ENCODE assay signal across 22 mouse cellular contexts in genomic region chr19:45943758-45944157, GRCm38 (mm10). TPM values are rescaled to one million over a fixed set of nuclear protein-coding genes. Genes with fewer than 3 reads are reported as not detected.
DNase-seq lines count a peak whose midpoint lies in the region; ATAC-seq lines count a peak whose summit lies in the region.
"Had no signal": no experiment of that assay in that cellular context is flagged by ENCODE, and none has a peak within 500 bp of the region (broad histone marks: within the 10 kb centered on the region; RNA-seq: fewer than 3 reads in every experiment).

No protein-coding gene starts in this region.

- no peak overlapping the region for H3K4me2 ChIP-seq in liver, embryonic 13.5 days
- no peak overlapping the region for H3K4me2 ChIP-seq in hindbrain, embryonic 16.5 days (ENCODE audit: low read length)
- H3K4me2 ChIP-seq: heart, embryonic 12.5 days; limb, embryonic 13.5 days; lung, embryonic 15.5 days had no signal

- H3K4me1 ChIP-seq in liver, embryonic 13.5 days (replicated peaks): peaks cover 12% of the 10 kb centered on the region
- no peaks in the 10 kb centered on the region for H3K4me1 ChIP-seq in hindbrain, embryonic 16.5 days (ENCODE audit: control insufficient read depth, insufficient read depth, low read depth, low read length)
- H3K4me1 ChIP-seq: embryonic facial prominence, embryonic 10.5 days; limb, embryonic 13.5 days; lung, embryonic 15.5 days had no signal

- H3K27ac ChIP-seq in liver, embryonic 13.5 days: no peak overlapping the region
- no peak overlapping the region for H3K27ac ChIP-seq in hindbrain, embryonic 16.5 days (ENCODE audit: low read depth, low read length)
- H3K27ac ChIP-seq: embryonic facial prominence, embryonic 10.5 days; hindbrain, postnatal 0 days; left cerebral cortex, adult 2 months; lung, embryonic 15.5 days had no signal

- WGBS in liver, embryonic 13.5 days (ENCODE audit: insufficient replicate concordance): 29% methylated on average over 4 of the region's 4 CpGs
- WGBS in hindbrain, embryonic 16.5 days: 76% methylated on average over 4 of the region's 4 CpGs

- no peaks in the 10 kb centered on the region for H3K27me3 ChIP-seq in liver, embryonic 13.5 days
- H3K27me3 ChIP-seq in hindbrain, embryonic 16.5 days (replicated peaks; ENCODE audit: control insufficient read depth, insufficient read depth, low read length): no peaks in the 10 kb centered on the region
- H3K27me3 ChIP-seq: heart, embryonic 12.5 days; limb, embryonic 13.5 days; lung, embryonic 15.5 days had no signal

- H3K36me3 ChIP-seq in liver, embryonic 13.5 days: 0 out of 2 replicates have a peak, but pooled peaks cover 3% of the 10 kb centered on the region
- H3K36me3 ChIP-seq in hindbrain, embryonic 16.5 days (ENCODE audit: control insufficient read depth, insufficient read depth, low read length): peaks cover 9% of the 10 kb centered on the region

- no peaks in the 10 kb centered on the region for H3K9me3 ChIP-seq in liver, embryonic 13.5 days (replicated peaks)
- no peaks in the 10 kb centered on the region for H3K9me3 ChIP-seq in hindbrain, embryonic 16.5 days (ENCODE audit: control insufficient read depth, low read length)
- H3K9me3 ChIP-seq: embryonic facial prominence, embryonic 10.5 days; heart, embryonic 12.5 days; limb, embryonic 13.5 days; lung, embryonic 15.5 days had no signal

- peak; percentile 60 for ATAC-seq in liver, embryonic 13.5 days (ENCODE audit: low read depth)
- ATAC-seq in hindbrain, embryonic 16.5 days: no peak
- ATAC-seq: forebrain, embryonic 14.5 days; hindbrain, postnatal 0 days had no signal

- DNase-seq in lung, postnatal 36 days: peak; percentile 6
- no peak for DNase-seq in lung, postnatal 25 days (ENCODE audit: low spot score)
- DNase-seq in c-Kit-negative CD71-positive TER-119-positive erythroid progenitor cells, embryonic 14.5 days (ENCODE audit: low read depth, low spot score): peak; percentile 34
- peak; percentile 47 for DNase-seq in liver, embryonic 13.5 days
- DNase-seq in cerebellum, postnatal 4 days (ENCODE audit: low spot score in 2 of 2): no peak
- no peak for DNase-seq in cerebellum, adult 11-12 months
- DNase-seq: adrenal gland, postnatal 14 days; cerebellum, postnatal 14 days; gastrocnemius, postnatal 25 days; heart, postnatal 4 days; kidney, adult 11 months; kidney, postnatal 14 days; thymus, postnatal 36 days had no signal

- H3K9ac ChIP-seq in liver, embryonic 13.5 days: no peak overlapping the region
- H3K9ac ChIP-seq in hindbrain, embryonic 16.5 days (ENCODE audit: low read depth, low read length): no peak overlapping the region
- H3K9ac ChIP-seq: heart, embryonic 12.5 days; limb, embryonic 13.5 days; lung, embryonic 15.5 days had no signal

- H3K4me3 ChIP-seq in liver, embryonic 13.5 days (replicated peaks): no peak overlapping the region
- no peak overlapping the region for H3K4me3 ChIP-seq in hindbrain, embryonic 16.5 days (ENCODE audit: low read length)
- H3K4me3 ChIP-seq: embryonic facial prominence, embryonic 10.5 days; heart, embryonic 12.5 days; left cerebral cortex, adult 2 months; limb, embryonic 13.5 days; lung, embryonic 15.5 days; myocyte had no signal

RNA-seq across cellular contexts. Expression of gene Armh3, which starts 54.5 kb away (rescaled TPM):
- 4.3 and 5.6 TPM in 2 replicates for polyA plus RNA-seq in liver, embryonic 13.5 days (2015; fragmentation: Nextera tagmentation; extraction: Ambion mirVana)
- polyA plus RNA-seq in hindbrain, embryonic 16.5 days (2015; fragmentation: Nextera tagmentation; extraction: Ambion mirVana): 21.4 and 22.6 TPM in 2 replicates

RNA-seq across cellular contexts. Expression of gene Hps6, which starts 59.5 kb away (rescaled TPM):
- 2.7 and 2.9 TPM in 2 replicates for polyA plus RNA-seq in liver, embryonic 13.5 days (2015; fragmentation: Nextera tagmentation; extraction: Ambion mirVana)
- 6.1 and 7.2 TPM in 2 replicates for polyA plus RNA-seq in hindbrain, embryonic 16.5 days (2015; fragmentation: Nextera tagmentation; extraction: Ambion mirVana)

Comparison
In these comparisons a context has a peak if more than half of its experiments do, and no peak if none do; other contexts are left out.
1. DNase-seq: peak in lung, postnatal 36 days (single experiment), c-Kit-negative CD71-positive TER-119-positive erythroid progenitor cells, embryonic 14.5 days (single experiment) and liver, embryonic 13.5 days (single experiment); none in lung, postnatal 25 days (single experiment), cerebellum, postnatal 4 days (0 of 2) and cerebellum, adult 11-12 months (single experiment).